Mouse (Mus musculus) ES-E14 (cell line): ENCODE measurements around the gene Samd3. TPM values are rescaled to one million over a fixed set of nuclear protein-coding genes. Genes with fewer than 3 reads are reported as not detected.

Experiments
- DNase-seq: peaks from one replicate; pipeline ENCODE4 v3.0.0-alpha.2; 2013; ENCODE audit warnings: low read depth, low spot score
- H3K27ac ChIP-seq: 2 replicates; pipeline ENCODE4 v1.5.1; 2012; ENCODE audit warnings: low read depth, mild to moderate bottlenecking, low read length, moderate library complexity, mixed read lengths; ENCODE audit not compliant: poor library complexity, insufficient read depth, severe bottlenecking
- H3K36me3 ChIP-seq: 2 replicates; pipeline ENCODE4 v1.6.1; 2012; ENCODE audit warnings: mild to moderate bottlenecking, low read length, moderate library complexity, mixed read lengths; ENCODE audit not compliant: control insufficient read depth, poor library complexity, insufficient read depth, severe bottlenecking
- H3K4me1 ChIP-seq, 2 experiments: fragments of 150-350 bp in 1 of 2; sonication (generic) in 1 of 2; 2 replicates each; pipeline ENCODE4 v1.6.1; 2012; ENCODE audit warnings: low read length in 2 of 2, mild to moderate bottlenecking in 1 of 2, mixed read lengths in 1 of 2; ENCODE audit not compliant: control insufficient read depth in 2 of 2, insufficient read depth in 2 of 2, poor library complexity in 1 of 2
- H3K4me3 ChIP-seq, 2 experiments: fragments of 150-350 bp in 1 of 2; sonication (generic) in 1 of 2; 2 replicates each; pipeline ENCODE4 v1.5.1; 2012; ENCODE audit warnings: low read length in 2 of 2, low read depth in 1 of 2, mild to moderate bottlenecking in 1 of 2, mixed read lengths in 1 of 2; ENCODE audit not compliant: insufficient read depth in 1 of 2, poor library complexity in 1 of 2, severe bottlenecking in 1 of 2
- H3K9ac ChIP-seq: 2 replicates; pipeline ENCODE4 v1.6.1; 2012; ENCODE audit warnings: low read depth, mild to moderate bottlenecking, low read length, mixed read lengths; ENCODE audit not compliant: poor library complexity, insufficient read depth, severe bottlenecking
- H3K9me3 ChIP-seq: fragments of 150-350 bp; sonication (generic); 2 replicates; pipeline ENCODE4 v1.6.1; 2012; ENCODE audit warnings: low read depth, mild to moderate bottlenecking, low read length; ENCODE audit not compliant: control insufficient read depth, insufficient read depth
- CHD2 ChIP-seq: IDR thresholded peaks from 2 replicates; pipeline ENCODE4 v1.6.1; 2014; ENCODE audit warnings: mild to moderate bottlenecking, low read depth, low read length, inconsistent platforms
- HCFC1 ChIP-seq: IDR thresholded peaks from 2 replicates; pipeline ENCODE4 v1.6.1; 2012; ENCODE audit warnings: low read length, inconsistent platforms, borderline replicate concordance; ENCODE audit not compliant: insufficient read depth
- MAFK ChIP-seq: IDR thresholded peaks from 2 replicates; pipeline ENCODE4 v1.6.1; 2014; ENCODE audit warnings: mild to moderate bottlenecking, low read depth, low read length, inconsistent platforms; ENCODE audit not compliant: insufficient read depth
- ZC3H11A ChIP-seq: IDR thresholded peaks from 2 replicates; pipeline ENCODE4 v1.6.1; 2012; ENCODE audit warnings: low read depth, mild to moderate bottlenecking, inconsistent platforms, low read length, borderline replicate concordance
- ZNF384 ChIP-seq: IDR thresholded peaks from 2 replicates; pipeline ENCODE4 v1.6.1; 2012; ENCODE audit warnings: low read depth, low read length, inconsistent platforms
- in situ Hi-C, 2 experiments: fragments of 600-800 bp; cut with MboI; formaldehyde crosslinking; loops; one replicate each; pipeline ENCODE4 v1.15.1; 2025; ENCODE audit warnings: low sequenced_read_pairs in 2 of 2, inconsistent platforms in 1 of 2; ENCODE audit not compliant: unreplicated experiment in 2 of 2
- total RNA-seq: library from RNA; depleted of rRNA; stranded (reverse); fragments of 300-350 nt; gene quantifications from 2 replicates; pipeline ENCODE4 v1.2.3, GENCODE M21; 2012

The Samd3 gene
- total RNA-seq, 1 experiment: not detected

DNA sequence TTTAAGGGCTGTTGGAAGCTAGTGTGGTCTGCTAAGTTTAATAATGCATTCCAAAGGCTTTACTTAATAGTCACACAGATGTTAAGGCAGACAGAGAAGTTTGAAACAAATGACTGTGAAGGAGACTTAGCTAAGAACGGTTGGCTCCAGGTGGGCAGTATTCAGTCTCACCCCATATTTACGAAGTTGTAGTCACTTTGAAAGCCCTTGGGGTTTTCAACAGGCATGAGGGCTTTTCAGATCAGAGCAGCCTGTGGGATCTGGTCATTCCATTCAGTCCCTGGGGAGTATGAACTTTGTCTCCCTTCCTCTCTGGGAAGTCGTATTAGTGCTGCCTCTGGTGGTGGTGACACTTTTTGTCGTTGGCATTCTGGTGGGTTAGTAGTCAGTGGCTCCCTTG, 9.1 kb downstream of the Samd3 start:
- Histone ChIP-seq H3K4me3 (no peak overlapping the region), H3K4me1 (no peaks in the 10 kb centered on the region), H3K27ac (no peak overlapping the region), H3K9me3 (no peaks in the 10 kb centered on the region), H3K36me3 (no peaks in the 10 kb centered on the region), H3K9ac (no peak overlapping the region)
- TF ChIP-seq CHD2: no peak
- TF ChIP-seq HCFC1: no peak
- TF ChIP-seq ZC3H11A: no peak
- TF ChIP-seq ZNF384: no peak
- TF ChIP-seq MAFK: no peak
- DNase-seq: no peak
- in situ Hi-C loops: no loop called here

DNA sequence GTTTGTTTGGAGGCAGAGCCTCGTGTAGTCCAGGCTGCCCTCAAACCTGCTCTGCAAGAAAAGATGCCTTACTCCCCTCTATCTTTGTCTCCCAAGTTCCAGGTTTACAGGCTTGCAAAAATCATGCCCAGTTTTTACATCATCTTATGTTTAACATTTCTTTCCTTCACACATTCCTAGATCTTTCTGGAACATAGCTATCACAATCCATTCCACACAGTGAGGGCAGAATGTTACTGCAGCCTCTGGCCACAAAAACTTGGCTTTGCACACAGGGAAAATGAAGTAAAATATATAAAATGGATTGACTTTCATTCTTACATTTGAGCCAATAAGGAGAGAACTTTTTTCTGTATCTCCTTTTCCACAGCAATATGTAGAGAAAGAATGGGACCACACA, 9.6 kb downstream of the Samd3 start:
- Histone ChIP-seq H3K36me3 (no peaks in the 10 kb centered on the region), H3K27ac (no peak overlapping the region), H3K9ac (no peak overlapping the region), H3K9me3 (no peaks in the 10 kb centered on the region), H3K4me3 (no peak overlapping the region), H3K4me1 (no peaks in the 10 kb centered on the region)
- no peak for DNase-seq
- TF ChIP-seq HCFC1: no peak
- in situ Hi-C loops: no loop called here

DNA sequence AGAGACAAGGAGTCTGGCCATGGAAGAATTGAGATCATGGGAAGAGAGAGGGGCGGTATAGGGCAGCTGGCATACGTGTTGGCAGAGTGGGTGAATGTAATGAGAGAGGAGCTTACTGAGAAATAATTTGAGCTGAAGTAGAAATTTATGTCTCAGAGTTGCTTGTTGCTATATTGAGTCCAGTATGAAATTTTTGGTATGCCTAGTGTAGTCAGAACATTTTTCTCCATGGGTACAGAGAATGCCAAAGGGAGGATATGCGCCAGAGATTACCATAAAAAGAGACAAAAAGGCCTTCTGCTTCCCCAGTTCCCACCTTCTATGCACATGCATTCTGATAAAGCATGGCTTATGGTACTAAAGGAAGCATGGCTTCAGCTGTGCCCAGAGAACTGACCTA, 13.7 kb downstream of the Samd3 start:
- Histone ChIP-seq H3K9ac (no peak overlapping the region), H3K27ac (no peak overlapping the region), H3K9me3 (no peaks in the 10 kb centered on the region), H3K4me1 (no peaks in the 10 kb centered on the region), H3K36me3 (no peaks in the 10 kb centered on the region), H3K4me3 (no peak overlapping the region)
- TF ChIP-seq ZNF384 (no peak), HCFC1 (no peak), MAFK (no peak), CHD2 (no peak), ZC3H11A (no peak)
- in situ Hi-C loops: no loop called here
- no peak for DNase-seq

DNA sequence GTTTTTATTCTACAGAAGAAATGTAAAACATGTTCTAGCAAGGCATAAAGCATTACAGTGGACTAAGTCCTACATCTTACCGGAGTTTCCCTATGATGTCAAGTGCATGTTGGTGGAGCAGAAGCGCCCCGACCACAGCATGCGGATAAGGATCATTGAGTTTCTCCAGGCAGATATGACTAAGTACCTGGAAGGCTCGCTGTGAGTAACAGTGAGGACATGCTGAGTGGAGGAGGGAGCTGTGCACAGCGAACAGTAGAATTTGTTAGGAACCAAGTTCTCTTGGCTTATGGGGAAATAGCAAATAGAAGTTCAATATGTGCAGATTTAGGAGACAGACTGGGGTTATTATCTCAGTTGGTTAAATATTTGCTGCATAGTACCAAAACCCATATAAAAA, 15.0 kb downstream of the Samd3 start:
- H3K9me3 ChIP-seq: no peaks in the 10 kb centered on the region
- H3K36me3 ChIP-seq: no peaks in the 10 kb centered on the region
- in situ Hi-C loops: no loop called here
- H3K27ac ChIP-seq: no peak overlapping the region
- H3K9ac ChIP-seq: no peak overlapping the region
- H3K4me3 ChIP-seq: no peak overlapping the region
- H3K4me1 ChIP-seq: no peaks in the 10 kb centered on the region
- no peak for TF ChIP-seq MAFK
- no peak for TF ChIP-seq ZNF384
- TF ChIP-seq HCFC1: no peak
- TF ChIP-seq ZC3H11A: no peak
- no peak for TF ChIP-seq CHD2
- DNase-seq: no peak

DNA sequence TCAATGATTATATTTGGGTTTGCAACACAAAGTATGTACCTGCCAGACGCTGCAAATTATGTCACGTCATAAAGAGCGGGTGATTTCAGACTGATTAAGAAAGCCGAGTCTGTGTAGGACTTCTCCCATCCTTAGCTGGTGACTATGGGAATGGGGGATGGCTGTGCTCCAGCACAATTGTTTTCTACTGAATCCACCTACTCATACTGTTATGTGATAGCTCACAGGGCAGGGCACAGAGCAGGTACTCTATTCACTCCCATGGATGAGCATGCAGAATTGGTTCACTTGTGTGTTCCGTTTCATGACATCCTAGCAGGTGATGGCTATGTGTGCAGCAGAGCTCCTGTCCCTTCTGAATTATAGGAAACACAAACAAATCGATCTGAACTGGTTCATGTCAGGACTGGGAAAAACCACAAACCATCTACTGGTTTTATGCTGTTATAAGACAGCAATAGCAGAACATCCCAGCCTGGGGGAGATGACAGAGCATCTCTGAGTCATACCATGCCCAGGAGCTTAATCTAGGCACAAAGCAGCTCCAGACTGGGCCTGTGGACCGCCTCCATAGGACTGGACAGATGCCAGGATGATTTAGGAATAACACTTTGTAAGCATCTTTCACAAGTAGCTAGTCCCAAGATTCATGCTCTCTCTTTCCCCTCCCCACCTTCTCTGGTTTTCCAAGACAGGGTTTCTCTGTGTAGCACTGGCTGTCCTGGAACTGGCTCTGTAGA, 20.1 kb downstream of the Samd3 start:
- DNase-seq: no peak
- Histone ChIP-seq H3K9me3 (no peaks in the 10 kb centered on the region), H3K4me3 (no peak overlapping the region), H3K4me1 (no peaks in the 10 kb centered on the region), H3K9ac (no peak overlapping the region), H3K27ac (no peak overlapping the region), H3K36me3 (no peaks in the 10 kb centered on the region)
- in situ Hi-C loops: no loop called here
- no peak for TF ChIP-seq MAFK
- TF ChIP-seq ZC3H11A: no peak
